29 mouse cellular contexts compared by ENCODE assay signal in the genomic region with DNA sequence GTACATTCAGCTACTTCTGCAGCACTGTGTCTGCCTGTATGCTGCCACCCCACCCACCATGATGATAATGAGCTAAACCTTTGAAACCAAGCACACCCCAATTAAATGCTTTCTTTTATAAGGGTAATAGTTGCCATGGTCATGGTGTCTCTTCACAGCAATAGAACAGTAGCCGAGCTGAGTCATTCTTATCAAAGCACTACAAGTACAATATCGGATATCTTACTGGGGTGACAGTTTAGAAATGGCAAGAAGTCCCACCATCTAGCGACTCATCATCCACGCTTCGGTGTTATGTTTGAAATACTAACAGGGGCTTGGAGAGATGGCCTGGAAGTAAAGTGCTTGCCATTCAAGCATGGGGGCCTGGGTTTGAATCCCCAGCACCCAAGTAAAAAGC. TPM values are rescaled to one million over a fixed set of nuclear protein-coding genes. Genes with fewer than 3 reads are reported as not detected.
"Had no signal": no experiment of that assay in that cellular context is flagged by ENCODE, and none has a peak within 500 bp of the region (broad histone marks: within the 10 kb centered on the region; RNA-seq: fewer than 3 reads in every experiment).

No protein-coding gene starts in this region.

- H3K4me2 ChIP-seq: heart, embryonic 11.5 days; heart, embryonic 13.5 days; heart, embryonic 15.5 days; hindbrain, embryonic 13.5 days; hindbrain, embryonic 15.5 days; kidney, embryonic 15.5 days; limb, embryonic 13.5 days; limb, embryonic 15.5 days had no signal

- H3K9ac ChIP-seq: heart, embryonic 13.5 days; heart, embryonic 15.5 days; hindbrain, embryonic 13.5 days; hindbrain, embryonic 15.5 days; kidney, embryonic 15.5 days; limb, embryonic 13.5 days; limb, embryonic 15.5 days had no signal

- H3K4me1 ChIP-seq: heart, embryonic 13.5 days; hindbrain, embryonic 13.5 days; hindbrain, embryonic 15.5 days; kidney, embryonic 15.5 days; limb, embryonic 13.5 days had no signal

- DNase-seq: gastrocnemius, postnatal 14 days; gastrocnemius, postnatal 36 days; heart, adult 18-20 months; heart, postnatal 14 days; heart, postnatal 36 days; kidney, adult 11 months; kidney, adult 2 months; kidney, adult 9 months; kidney, postnatal 14 days; kidney, postnatal 36 days; layer of hippocampus, adult 9-11 months; layer of hippocampus, postnatal 36 days; left cerebral cortex, postnatal 4 days had no signal

- H3K9me3 ChIP-seq: heart, embryonic 13.5 days; heart, embryonic 15.5 days; hindbrain, embryonic 13.5 days; hindbrain, embryonic 15.5 days; kidney, embryonic 15.5 days; limb, embryonic 15.5 days had no signal

- H3K27me3 ChIP-seq: heart, embryonic 13.5 days; heart, embryonic 15.5 days; hindbrain, embryonic 13.5 days; hindbrain, embryonic 15.5 days; kidney, embryonic 15.5 days; limb, embryonic 13.5 days; limb, embryonic 15.5 days had no signal

- H3K4me3 ChIP-seq: heart, embryonic 13.5 days; heart, embryonic 15.5 days; hindbrain, embryonic 13.5 days; hindbrain, embryonic 15.5 days; kidney, embryonic 15.5 days; limb, embryonic 13.5 days; limb, embryonic 15.5 days had no signal

- ATAC-seq: hindbrain, postnatal 0 days; intestine, embryonic 16.5 days had no signal

- H3K27ac ChIP-seq: heart, embryonic 13.5 days; heart, embryonic 15.5 days; hindbrain, embryonic 13.5 days; hindbrain, embryonic 15.5 days; hindbrain, postnatal 0 days; kidney, embryonic 15.5 days; kidney, postnatal 0 days; limb, embryonic 13.5 days; limb, embryonic 15.5 days had no signal

RNA-seq across cellular contexts. Expression of a gene that starts 26.6 kb away (rescaled TPM):
- total RNA-seq: gastrocnemius, postnatal 36 days; heart, postnatal 36 days; hematopoietic stem cell, adult 5-6 weeks; hindbrain, postnatal 0 days; liver, adult 2 months had no signal
- polyA plus RNA-seq: hindbrain, embryonic 11.5 days; intestine, embryonic 14.5 days; intestine, embryonic 16.5 days; kidney, postnatal 0 days; large intestine, adult 2 months; liver, adult 2 months had no signal
